Mouse (Mus musculus) right cerebral cortex, adult 18-20 months (tissue): Measurements from ENCODE around the gene Psmb1.
"Not testable (repeated sequence)": the region's sequence is repeated elsewhere in the genome, so short reads cannot be mapped to it uniquely, and the experiment has no call there.

Source experiments
- DNase-seq: peaks from one replicate; pipeline ENCODE4 v3.0.0; 2022; ENCODE audit warnings: mixed read lengths

Psmb1 gene

GRCm38 (mm10) chr17:15459761-15460160, 39.8 kb downstream of the Psmb1 start:
- no peak for DNase-seq

- no peak for DNase-seq
Observed at GRCm38 (mm10) chr17:15456595-15456994, 43.0 kb downstream of the Psmb1 start.

GRCm38 (mm10) chr17:15455203-15455602, 44.3 kb downstream of the Psmb1 start:
- no peak for DNase-seq

GRCm38 (mm10) chr17:15449606-15450005, 49.9 kb downstream of the Psmb1 start:
- no peak for DNase-seq

GRCm38 (mm10) chr17:15449144-15449543, 50.4 kb downstream of the Psmb1 start:
- not testable (repeated sequence) for DNase-seq

GRCm38 (mm10) chr17:15447831-15448230, 51.7 kb downstream of the Psmb1 start:
- DNase-seq = no peak

- no peak for DNase-seq
Observed at GRCm38 (mm10) chr17:15445421-15445820, 54.1 kb downstream of the Psmb1 start.

GRCm38 (mm10) chr17:15440463-15441121, 59.0 kb downstream of the Psmb1 start:
- no peak for DNase-seq

GRCm38 (mm10) chr17:15440067-15440462, 59.5 kb downstream of the Psmb1 start:
- DNase-seq = no peak

- no peak for DNase-seq
Observed at GRCm38 (mm10) chr17:15434748-15435147, 64.8 kb downstream of the Psmb1 start.

- DNase-seq = no peak
Observed at GRCm38 (mm10) chr17:15432036-15432435, 67.5 kb downstream of the Psmb1 start.

- no peak for DNase-seq
Observed at GRCm38 (mm10) chr17:15431551-15431950, 68.0 kb downstream of the Psmb1 start.

- DNase-seq = no peak
Observed at GRCm38 (mm10) chr17:15431021-15431514, 68.5 kb downstream of the Psmb1 start.

GRCm38 (mm10) chr17:15429937-15430336, 69.6 kb downstream of the Psmb1 start:
- no peak for DNase-seq

- no peak for DNase-seq
Observed at GRCm38 (mm10) chr17:15429451-15429850, 70.1 kb downstream of the Psmb1 start.

- DNase-seq = no peak
Observed at GRCm38 (mm10) chr17:15425931-15426330, 73.6 kb downstream of the Psmb1 start.
